35 mouse cellular contexts compared by ENCODE assay signal in genomic region chr6:98584541-98584940, GRCm38 (mm10).
"Had no signal": no experiment of that assay in that cellular context is flagged by ENCODE, and none has a peak within 500 bp of the region (broad histone marks: within the 10 kb centered on the region; RNA-seq: fewer than 3 reads in every experiment).

No protein-coding gene starts in this region.

- DNase-seq: heart, postnatal 10 days; heart, postnatal 14 days; heart, postnatal 36 days; heart, postnatal 4 days; kidney, adult 11 months; kidney, adult 18-20 months; kidney, adult 2 months; kidney, adult 8-10 months; kidney, adult 9 months; kidney, postnatal 10 days; kidney, postnatal 14 days; kidney, postnatal 25 days; kidney, postnatal 36 days; kidney, postnatal 4 days; layer of hippocampus, adult 9-11 months; layer of hippocampus, postnatal 36 days had no signal

- H3K36me3 ChIP-seq: heart, embryonic 10.5 days; heart, embryonic 12.5 days; heart, embryonic 13.5 days; heart, embryonic 15.5 days; hindbrain, embryonic 10.5 days; hindbrain, embryonic 12.5 days; hindbrain, embryonic 15.5 days; intestine, embryonic 15.5 days; kidney, embryonic 15.5 days had no signal

- H3K4me3 ChIP-seq: heart, embryonic 10.5 days; heart, embryonic 12.5 days; heart, embryonic 13.5 days; heart, embryonic 15.5 days; hindbrain, embryonic 10.5 days; hindbrain, embryonic 12.5 days; hindbrain, embryonic 15.5 days; intestine, embryonic 15.5 days; kidney, embryonic 15.5 days; layer of hippocampus, adult 2 months; left cerebral cortex, adult 2 months had no signal

- H3K9me3 ChIP-seq: heart, embryonic 10.5 days; heart, embryonic 12.5 days; heart, embryonic 13.5 days; heart, embryonic 15.5 days; hindbrain, embryonic 10.5 days; hindbrain, embryonic 12.5 days; hindbrain, embryonic 15.5 days; intestine, embryonic 15.5 days; kidney, embryonic 15.5 days had no signal

- H3K27me3 ChIP-seq: heart, embryonic 12.5 days; heart, embryonic 13.5 days; heart, embryonic 15.5 days; hindbrain, embryonic 12.5 days; hindbrain, embryonic 15.5 days; intestine, embryonic 15.5 days; kidney, embryonic 15.5 days had no signal

- H3K4me1 ChIP-seq: heart, embryonic 13.5 days; heart, embryonic 15.5 days; hindbrain, embryonic 12.5 days; hindbrain, embryonic 15.5 days; intestine, embryonic 15.5 days; kidney, embryonic 15.5 days had no signal

- ATAC-seq: hindbrain, embryonic 16.5 days; hindbrain, postnatal 0 days; inflammation-experienced regulatory T-cells, adult 6 months; intestine, embryonic 15.5 days; intestine, embryonic 16.5 days; intestine, postnatal 0 days had no signal

- H3K27ac ChIP-seq: heart, embryonic 13.5 days; heart, embryonic 15.5 days; hindbrain, embryonic 10.5 days; hindbrain, embryonic 12.5 days; hindbrain, embryonic 14.5 days; hindbrain, embryonic 15.5 days; hindbrain, postnatal 0 days; intestine, embryonic 15.5 days; kidney, embryonic 15.5 days; kidney, postnatal 0 days; layer of hippocampus, adult 2 months; left cerebral cortex, adult 2 months had no signal

- H3K9ac ChIP-seq: heart, embryonic 12.5 days; heart, embryonic 13.5 days; heart, embryonic 15.5 days; hindbrain, embryonic 12.5 days; hindbrain, embryonic 14.5 days; hindbrain, embryonic 15.5 days; intestine, embryonic 15.5 days; kidney, embryonic 15.5 days had no signal

- H3K4me2 ChIP-seq: heart, embryonic 11.5 days; heart, embryonic 12.5 days; heart, embryonic 13.5 days; heart, embryonic 15.5 days; hindbrain, embryonic 12.5 days; hindbrain, embryonic 14.5 days; hindbrain, embryonic 15.5 days; intestine, embryonic 15.5 days; kidney, embryonic 15.5 days had no signal
